Mouse (Mus musculus) embryonic facial prominence, embryonic 12.5 days (tissue): ENCODE results near the gene Plekhb1. TPM values are rescaled to one million over a fixed set of nuclear protein-coding genes. Genes with fewer than 3 reads are reported as not detected.

ENCODE experiments used
- ATAC-seq: fragments of 200-750 bp; cut with Nextera tagmentation; 2 replicates; pipeline ENCODE4 v1.8.0; 2017; ENCODE audit not compliant: insufficient number of reproducible peaks, insufficient read depth, low FRiP score, low TSS enrichment
- H3K27ac ChIP-seq: fragments of 300-500 bp; sonication (generic); 2 replicates; pipeline ENCODE4 v1.5.1; 2016; ENCODE audit warnings: mild to moderate bottlenecking
- H3K27me3 ChIP-seq: fragments of 300-500 bp; sonication (generic); 2 replicates; pipeline ENCODE4 v1.6.1; 2016; ENCODE audit warnings: mild to moderate bottlenecking, moderate library complexity
- H3K36me3 ChIP-seq: fragments of 300-500 bp; sonication (generic); 2 replicates; pipeline ENCODE4 v1.6.1; 2016; ENCODE audit warnings: mild to moderate bottlenecking
- H3K4me1 ChIP-seq: fragments of 300-500 bp; sonication (generic); 2 replicates; pipeline ENCODE4 v1.6.1; 2016
- H3K4me2 ChIP-seq: fragments of 300-500 bp; sonication (generic); replicated peaks from 2 replicates; pipeline ENCODE4 v1.6.1; 2016; ENCODE audit warnings: mild to moderate bottlenecking, moderate library complexity
- H3K4me3 ChIP-seq: fragments of 300-500 bp; sonication (generic); 2 replicates; pipeline ENCODE4 v1.5.1; 2016; ENCODE audit warnings: mild to moderate bottlenecking
- H3K9ac ChIP-seq: fragments of 300-500 bp; sonication (generic); 2 replicates; pipeline ENCODE4 v1.6.1; 2016; ENCODE audit warnings: mild to moderate bottlenecking, moderate library complexity
- H3K9me3 ChIP-seq: fragments of 300-500 bp; sonication (generic); 2 replicates; pipeline ENCODE4 v1.6.1; 2016; ENCODE audit warnings: mild to moderate bottlenecking, moderate library complexity
- WGBS: fragments of 180-500 bp; shearing (Covaris S2); methylation state at CpG from one replicate; pipeline ENCODE4 v1.1.7; 2016; 5-methylcytosine and 5-hydroxymethylcytosine counted together
- polyA plus RNA-seq: library from polyadenylated mRNA; unstranded; fragments of >200 nt; fragmentation: Nextera tagmentation; extraction: Ambion mirVana; gene quantifications from 2 replicates; pipeline ENCODE4 v1.2.1, GENCODE M21; 2016

Plekhb1 gene
- polyA plus RNA-seq = 5.8 and 8.3 TPM in 2 replicates

GRCm38 (mm10) chr7:100662231-100662630, at the start of gene Plekhb1:
TSS of gene Plekhb1 (minus strand) at chr7:100662414.
- WGBS = 69% methylated on average over 8 of the region's 8 CpGs
- Histone ChIP-seq H3K27ac (peak within 1 kb of the TSS; percentile 46; the same call in 1 of the 2 replicates), H3K4me2 (no peak within 1 kb of the TSS)

GRCm38 (mm10) chr7:100706883-100707480, 44.8 kb upstream of the Plekhb1 start:
- Histone ChIP-seq H3K36me3 (no peaks in the 10 kb centered on the region), H3K4me1 (peaks cover 14% of the 10 kb centered on the region), H3K27me3 (no peaks in the 10 kb centered on the region), H3K4me2 (peak overlapping the region; percentile 85), H3K4me3 (peak overlapping the region; percentile 91), H3K9me3 (no peaks in the 10 kb centered on the region), H3K27ac (peak overlapping the region; percentile 99), H3K9ac (peak overlapping the region; percentile 91)
- peak; percentile 49 for ATAC-seq
- WGBS = under 1% methylated on average over 22 of the region's 23 CpGs

More at GRCm38 (mm10) chr7:100662231-100662630, at the start of gene Plekhb1:
- ATAC-seq = no peak
- H3K36me3 ChIP-seq = no peaks in the 10 kb centered on the region
- no peaks in the 10 kb centered on the region for H3K9me3 ChIP-seq
- no peak within 1 kb of the TSS for H3K4me3 ChIP-seq
- no peak within 1 kb of the TSS for H3K9ac ChIP-seq
- no peaks in the 10 kb centered on the region for H3K27me3 ChIP-seq
- H3K4me1 ChIP-seq = peaks cover 12% of the 10 kb centered on the region; the same call in 1 of the 2 replicates

GRCm38 (mm10) chr7:100706143-100706841, 44.1 kb upstream of the Plekhb1 start, which contains the start of gene Fam168a:
TSS of gene Fam168a (plus strand) at chr7:100706635.
- peak within 1 kb of the TSS; percentile 85 for H3K4me2 ChIP-seq
- ATAC-seq = peak; percentile 99
- peak within 1 kb of the TSS; percentile 91 for H3K9ac ChIP-seq
- H3K27ac ChIP-seq = peak within 1 kb of the TSS; percentile 99
- H3K4me3 ChIP-seq = peak within 1 kb of the TSS; percentile 91
- under 1% methylated on average over 35 of the region's 37 CpGs for WGBS
- H3K36me3 ChIP-seq = no peaks in the 10 kb centered on the region
- H3K27me3 ChIP-seq = no peaks in the 10 kb centered on the region
- H3K4me1 ChIP-seq = peaks cover 14% of the 10 kb centered on the region
- no peaks in the 10 kb centered on the region for H3K9me3 ChIP-seq

GRCm38 (mm10) chr7:100699771-100700770, 37.9 kb upstream of the Plekhb1 start:
- Histone ChIP-seq H3K4me2 (no peak overlapping the region), H3K27ac (no peak overlapping the region), H3K36me3 (no peaks in the 10 kb centered on the region), H3K9ac (no peak overlapping the region), H3K27me3 (no peaks in the 10 kb centered on the region), H3K9me3 (no peaks in the 10 kb centered on the region), H3K4me1 (no peaks in the 10 kb centered on the region), H3K4me3 (no peak overlapping the region)
- WGBS = 34% methylated on average over 8 of the region's 8 CpGs
- ATAC-seq = no peak

- Histone ChIP-seq H3K27ac (no peak overlapping the region), H3K27me3 (no peaks in the 10 kb centered on the region), H3K4me3 (no peak overlapping the region), H3K4me1 (no peaks in the 10 kb centered on the region), H3K9me3 (no peaks in the 10 kb centered on the region), H3K36me3 (no peaks in the 10 kb centered on the region), H3K9ac (no peak overlapping the region), H3K4me2 (no peak overlapping the region)
- no peak for ATAC-seq
- 69% methylated on average over 8 of the region's 8 CpGs for WGBS
Measured at GRCm38 (mm10) chr7:100693199-100693598, 31.0 kb upstream of the Plekhb1 start.

- no peak overlapping the region for H3K4me3 ChIP-seq
- H3K4me2 ChIP-seq = no peak overlapping the region
- WGBS = 81% methylated on average over 7 of the region's 7 CpGs
- H3K27ac ChIP-seq = no peak overlapping the region
- H3K9ac ChIP-seq = no peak overlapping the region
- no peaks in the 10 kb centered on the region for H3K36me3 ChIP-seq
- ATAC-seq = no peak
- no peaks in the 10 kb centered on the region for H3K4me1 ChIP-seq
- H3K27me3 ChIP-seq = no peaks in the 10 kb centered on the region
- no peaks in the 10 kb centered on the region for H3K9me3 ChIP-seq
Measured at GRCm38 (mm10) chr7:100688471-100688870, 26.3 kb upstream of the Plekhb1 start.

- no peaks in the 10 kb centered on the region for H3K4me1 ChIP-seq
- H3K36me3 ChIP-seq = no peaks in the 10 kb centered on the region
- H3K27me3 ChIP-seq = no peaks in the 10 kb centered on the region
- no peak overlapping the region for H3K4me3 ChIP-seq
- no peak overlapping the region for H3K27ac ChIP-seq
- H3K4me2 ChIP-seq = no peak overlapping the region
- 42% methylated on average over 13 of the region's 13 CpGs for WGBS
- no peaks in the 10 kb centered on the region for H3K9me3 ChIP-seq
- ATAC-seq = peak; percentile 35; the same call in 1 of the 2 replicates
- no peak overlapping the region for H3K9ac ChIP-seq
Measured at GRCm38 (mm10) chr7:100685061-100686030, 23.1 kb upstream of the Plekhb1 start.

- H3K27me3 ChIP-seq = no peaks in the 10 kb centered on the region
- 50% methylated on average over 7 of the region's 7 CpGs for WGBS
- no peaks in the 10 kb centered on the region for H3K9me3 ChIP-seq
- H3K27ac ChIP-seq = no peak overlapping the region
- no peak overlapping the region for H3K9ac ChIP-seq
- H3K4me2 ChIP-seq = no peak overlapping the region
- no peaks in the 10 kb centered on the region for H3K4me1 ChIP-seq
- no peak for ATAC-seq
- H3K36me3 ChIP-seq = no peaks in the 10 kb centered on the region
- no peak overlapping the region for H3K4me3 ChIP-seq
Measured at GRCm38 (mm10) chr7:100684538-100684937, 22.3 kb upstream of the Plekhb1 start.

- no peaks in the 10 kb centered on the region for H3K9me3 ChIP-seq
- H3K27me3 ChIP-seq = no peaks in the 10 kb centered on the region
- no peak for ATAC-seq
- H3K36me3 ChIP-seq = no peaks in the 10 kb centered on the region
- 78% methylated on average over 5 of the region's 5 CpGs for WGBS
- H3K4me2 ChIP-seq = no peak overlapping the region
- H3K4me3 ChIP-seq = no peak overlapping the region
- H3K27ac ChIP-seq = no peak overlapping the region
- H3K4me1 ChIP-seq = peaks cover 3% of the 10 kb centered on the region; the same call in 1 of the 2 replicates
- no peak overlapping the region for H3K9ac ChIP-seq
Measured at GRCm38 (mm10) chr7:100684081-100684480, 21.9 kb upstream of the Plekhb1 start.

- H3K9me3 ChIP-seq = no peaks in the 10 kb centered on the region
- H3K4me2 ChIP-seq = no peak overlapping the region
- no peak overlapping the region for H3K9ac ChIP-seq
- no peak overlapping the region for H3K27ac ChIP-seq
- no peaks in the 10 kb centered on the region for H3K36me3 ChIP-seq
- no peaks in the 10 kb centered on the region for H3K27me3 ChIP-seq
- WGBS = 100% methylated on average over 1 of the region's 1 CpGs
- peaks cover 3% of the 10 kb centered on the region; the same call in 1 of the 2 replicates for H3K4me1 ChIP-seq
- H3K4me3 ChIP-seq = no peak overlapping the region
- ATAC-seq = no peak
Measured at GRCm38 (mm10) chr7:100683241-100683640, 21.0 kb upstream of the Plekhb1 start.
